ENCODE assay signal across 8 mouse cellular contexts in the genomic region with DNA sequence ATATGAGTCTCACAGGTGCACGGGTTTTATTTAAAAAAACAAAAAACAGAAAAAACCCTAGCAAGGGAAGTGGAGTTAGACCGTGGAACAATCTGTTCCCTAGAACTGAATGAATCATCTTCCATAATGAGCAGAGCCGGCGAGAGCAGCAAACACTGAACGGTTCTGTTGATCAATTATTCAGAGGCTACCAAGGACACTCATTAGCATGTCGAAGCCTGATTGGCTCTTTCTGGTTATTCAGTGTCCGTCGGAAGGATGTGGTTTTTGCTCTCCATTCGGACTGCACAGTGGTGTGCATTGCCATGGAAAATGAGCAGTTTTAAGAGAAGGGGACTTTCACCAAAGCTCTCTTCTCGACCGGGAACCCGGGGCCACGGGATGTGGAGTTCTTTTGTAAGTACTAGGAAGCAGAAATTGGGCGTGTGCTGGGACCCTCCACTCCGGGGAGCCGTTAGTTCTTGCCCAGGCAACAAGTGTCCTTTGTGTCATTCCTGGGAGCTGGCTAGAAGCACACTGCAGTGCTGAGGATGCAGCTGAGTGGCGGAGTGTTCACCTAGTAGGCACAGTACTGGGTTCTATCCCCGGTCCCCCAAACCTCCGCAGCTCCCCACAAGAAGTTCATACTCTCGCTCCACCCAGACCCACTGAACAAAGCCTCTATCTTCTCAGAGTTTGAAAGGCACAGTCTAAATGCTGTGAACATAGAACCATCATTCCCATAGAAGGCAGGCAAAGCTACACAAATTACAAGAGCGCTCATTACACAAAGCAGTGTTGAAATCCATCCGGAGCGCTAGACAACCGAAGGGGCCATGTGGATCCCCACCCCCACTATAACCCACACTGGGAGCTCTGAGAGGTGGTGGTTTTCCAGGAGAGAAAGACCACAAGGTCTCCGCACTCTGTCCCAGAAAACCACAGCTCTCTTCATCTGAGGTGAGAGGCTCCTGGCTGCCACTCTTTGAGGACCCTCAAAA.
DNase-seq lines count a peak whose midpoint lies in the region; ATAC-seq and TF ChIP-seq lines count a peak whose summit lies in the region.

No protein-coding gene starts in this region.

- H3K36me3 ChIP-seq in forebrain, postnatal 0 days (ENCODE audit: insufficient read depth): no peaks in the 10 kb centered on the region

- peak; percentile 89 for ATAC-seq in forebrain, postnatal 0 days

- H3K9me3 ChIP-seq in forebrain, postnatal 0 days (ENCODE audit: low read length): no peaks in the 10 kb centered on the region

- TF ChIP-seq POLR2A in cerebellum, adult 2 months (IDR thresholded peaks at IDR 0.05; ENCODE audit: borderline replicate concordance, insufficient read depth, low read length): no peak

- no peaks in the 10 kb centered on the region for H3K27me3 ChIP-seq in cerebellum, adult 2 months (ENCODE audit: control insufficient read depth, insufficient read depth, low read length)
- no peaks in the 10 kb centered on the region for H3K27me3 ChIP-seq in forebrain, postnatal 0 days (ENCODE audit: insufficient read depth, low read length)

- H3K4me1 ChIP-seq in cerebellum, adult 2 months (ENCODE audit: control insufficient read depth, insufficient read depth, low read length): no peaks in the 10 kb centered on the region
- H3K4me1 ChIP-seq in forebrain, postnatal 0 days (ENCODE audit: insufficient read depth): peaks cover 16% of the 10 kb centered on the region; the same call in 1 of the 2 replicates

- H3K4me3 ChIP-seq in cerebellum, adult 2 months (replicated peaks; ENCODE audit: insufficient read depth, low read depth, low read length): peak overlapping the region; percentile 23
- peak overlapping the region; percentile 1 for H3K4me3 ChIP-seq in forebrain, postnatal 0 days (ENCODE audit: low read depth, low read length)

- H3K4me2 ChIP-seq in forebrain, postnatal 0 days (ENCODE audit: low read depth): peak overlapping the region; percentile 26

- peak; percentile 53 for DNase-seq in gastrocnemius, postnatal 25 days
- no peak for DNase-seq in gastrocnemius, adult 8-10 months (ENCODE audit: low spot score in 2 of 2)
- peak; percentile 20 to 37 for DNase-seq in cerebellum, adult 2 months
- DNase-seq in forebrain, postnatal 0 days: peak; percentile 72
- peak; percentile 84 for DNase-seq in layer of hippocampus, adult 9-11 months
- peak; percentile 19 for DNase-seq in lung, postnatal 36 days
- peak; percentile 40 for DNase-seq in right cerebral cortex, postnatal 14 days
- no peak for DNase-seq in urinary bladder, postnatal 10 days (ENCODE audit: low spot score)

- 31% methylated on average over 25 of the region's 25 CpGs for WGBS in cerebellum, adult 2 months
- WGBS in forebrain, postnatal 0 days: 29% methylated on average over 25 of the region's 25 CpGs

- peak overlapping the region; percentile 46; the same call in 1 of the 2 replicates for H3K27ac ChIP-seq in cerebellum, adult 2 months (ENCODE audit: insufficient read depth, low read length)
- H3K27ac ChIP-seq in forebrain, postnatal 0 days (ENCODE audit: low read depth, low read length): peak overlapping the region; percentile 72

- H3K9ac ChIP-seq in forebrain, postnatal 0 days: no peak overlapping the region

- TF ChIP-seq CTCF in cerebellum, adult 2 months (IDR thresholded peaks at IDR 0.05; ENCODE audit: borderline replicate concordance, insufficient read depth, low read depth, low read length): no peak
- no peak for TF ChIP-seq CTCF in forebrain, postnatal 0 days (IDR thresholded peaks at IDR 0.05; ENCODE audit: low read depth)

Comparison
In these comparisons a context has a peak if more than half of its experiments do, and no peak if none do; other contexts are left out.
1. DNase-seq: peak in gastrocnemius, postnatal 25 days (single experiment), cerebellum, adult 2 months (2 of 2), forebrain, postnatal 0 days (single experiment), layer of hippocampus, adult 9-11 months (single experiment), lung, postnatal 36 days (single experiment) and right cerebral cortex, postnatal 14 days (single experiment); none in gastrocnemius, adult 8-10 months (0 of 2) and urinary bladder, postnatal 10 days (single experiment).